Mouse (Mus musculus) lung, postnatal 0 days (tissue): ENCODE results near the gene Gm37240.

Experiments
- CTCF ChIP-seq: IDR thresholded peaks from 2 replicates; pipeline ENCODE4 v1.5.1; 2016; ENCODE audit warnings: antibody characterized with exemption, mild to moderate bottlenecking
- EP300 ChIP-seq: IDR thresholded peaks from 2 replicates; pipeline ENCODE4 v1.6.1; 2016; ENCODE audit warnings: antibody characterized with exemption, mild to moderate bottlenecking, control low read depth

DNA sequence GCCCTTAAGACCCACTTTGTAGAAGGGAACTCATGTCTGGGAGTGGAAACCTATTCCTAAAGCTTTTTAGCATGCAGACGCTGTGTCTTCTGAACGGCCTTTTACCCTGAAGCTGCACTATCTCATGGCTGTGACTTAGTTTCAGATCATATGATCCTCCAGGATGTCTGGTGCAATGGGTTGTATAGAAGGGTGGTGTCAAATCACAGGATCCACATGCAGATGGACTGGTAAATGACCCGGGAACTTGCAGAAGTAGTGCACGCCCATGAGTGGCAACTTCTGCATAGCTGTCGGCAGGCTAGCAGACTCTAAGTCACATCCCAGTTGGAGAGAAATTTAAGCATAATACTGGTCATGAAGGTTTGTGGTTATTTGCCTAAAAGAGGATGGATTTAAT is 1139.2 kb downstream of the Gm37240 start:
- no peak for TF ChIP-seq CTCF
- no peak for TF ChIP-seq EP300
